Mouse (Mus musculus): ENCODE measurements around the gene Ttc7b.

GRCm38 (mm10) chr12:100542076-100542475 is 21.4 kb upstream of the Ttc7b start:
- no peak for TF ChIP-seq GATA1 (IDR thresholded peaks at IDR 0.05; ENCODE audit: low read length)
- no peak for TF ChIP-seq TAL1 (IDR thresholded peaks at IDR 0.05; ENCODE audit: low read length)

Data from erythroblast, embryonic 14.5 days (primary cell).